Mouse (Mus musculus) liver, embryonic 14.5 days (tissue): ENCODE data around the gene Rps19bp1. TPM values are rescaled to one million over a fixed set of nuclear protein-coding genes. Genes with fewer than 3 reads are reported as not detected.

Experiments used
- ATAC-seq: fragments of 200-750 bp; cut with Nextera tagmentation; 2 replicates; pipeline ENCODE4 v1.8.0; 2017; ENCODE audit warnings: moderate number of reproducible peaks, mild to moderate bottlenecking, moderate library complexity; ENCODE audit not compliant: insufficient read depth
- DNase-seq, 3 experiments: peaks; one replicate each; pipeline ENCODE4 v3.0.0-alpha.2; 2012 to 2013; ENCODE audit warnings: low read depth in 3 of 3, low spot score in 3 of 3
- H3K27ac ChIP-seq: fragments of 300-500 bp; sonication (generic); 2 replicates; pipeline ENCODE4 v1.5.1; 2014; ENCODE audit warnings: moderate library complexity, mild to moderate bottlenecking, control low read depth, inconsistent platforms
- H3K27me3 ChIP-seq: fragments of 300-500 bp; sonication (generic); 2 replicates; pipeline ENCODE4 v1.6.1; 2014; ENCODE audit warnings: mild to moderate bottlenecking, low read length, moderate library complexity; ENCODE audit not compliant: control insufficient read depth, insufficient read depth
- H3K36me3 ChIP-seq: fragments of 300-500 bp; sonication (generic); replicated peaks from 2 replicates; pipeline ENCODE4 v1.6.1; 2014; ENCODE audit warnings: low read depth; ENCODE audit not compliant: control insufficient read depth, insufficient read depth
- H3K4me1 ChIP-seq, 2 experiments: fragments of 200-500 bp in 1 of 2; fragments of 300-500 bp in 1 of 2; sonication (generic) in 1 of 2; replicated peaks; 2 replicates each; pipeline ENCODE4 v1.6.1; 2012 to 2014; ENCODE audit warnings: antibody characterized with exemption in 1 of 2, inconsistent platforms in 1 of 2, low read length in 1 of 2; ENCODE audit not compliant: control insufficient read depth in 2 of 2, insufficient read depth in 2 of 2
- H3K4me2 ChIP-seq: fragments of 300-500 bp; sonication (generic); 2 replicates; pipeline ENCODE4 v1.6.1; 2014; ENCODE audit warnings: low read depth, mild to moderate bottlenecking, control low read depth, moderate library complexity
- H3K4me3 ChIP-seq, 2 experiments: fragments of 200-500 bp in 1 of 2; fragments of 300-500 bp in 1 of 2; sonication (generic) in 1 of 2; 2 replicates each; pipeline ENCODE4 v1.5.1; 2012 to 2014; ENCODE audit warnings: low read depth in 2 of 2, low read length in 2 of 2, mild to moderate bottlenecking in 2 of 2, control low read depth in 1 of 2, inconsistent platforms in 1 of 2, moderate library complexity in 1 of 2; ENCODE audit not compliant: insufficient read depth in 1 of 2
- H3K9ac ChIP-seq: fragments of 300-500 bp; sonication (generic); replicated peaks from 2 replicates; pipeline ENCODE4 v1.6.1; 2014; ENCODE audit warnings: mild to moderate bottlenecking, control low read depth, moderate library complexity
- H3K9me3 ChIP-seq: fragments of 300-500 bp; sonication (generic); 2 replicates; pipeline ENCODE4 v1.6.1; 2016; ENCODE audit warnings: low read length, mixed read lengths; ENCODE audit not compliant: control insufficient read depth
- CTCF ChIP-seq: IDR thresholded peaks from 2 replicates; pipeline ENCODE4 v1.5.1; 2016; ENCODE audit warnings: antibody characterized with exemption, low read depth, control low read depth
- EP300 ChIP-seq: IDR thresholded peaks from 2 replicates; pipeline ENCODE4 v1.6.1; 2016; ENCODE audit warnings: antibody characterized with exemption, low read depth
- WGBS: fragments of 180-500 bp; shearing (Covaris S2); extraction: QIAGEN DNeasy Blood & Tissue Kit; methylation state at CpG from one replicate; pipeline ENCODE4 v1.1.7; 2014; ENCODE audit not compliant: insufficient replicate concordance; 5-methylcytosine and 5-hydroxymethylcytosine counted together
- polyA plus RNA-seq, 2 experiments: library from polyadenylated mRNA; depleted of rRNA in 1 of 2; stranded (reverse) in 1 of 2; unstranded in 1 of 2; fragments of >200 nt; fragmentation: Nextera tagmentation in 1 of 2; extraction: Ambion mirVana in 1 of 2; gene quantifications; 2 replicates each; pipeline versions ENCODE4 v1.2.1 to v1.2.3; 2012 to 2014

The Rps19bp1 gene
- polyA plus RNA-seq, 2 experiments = 25.6 to 30.0 TPM

DNA sequence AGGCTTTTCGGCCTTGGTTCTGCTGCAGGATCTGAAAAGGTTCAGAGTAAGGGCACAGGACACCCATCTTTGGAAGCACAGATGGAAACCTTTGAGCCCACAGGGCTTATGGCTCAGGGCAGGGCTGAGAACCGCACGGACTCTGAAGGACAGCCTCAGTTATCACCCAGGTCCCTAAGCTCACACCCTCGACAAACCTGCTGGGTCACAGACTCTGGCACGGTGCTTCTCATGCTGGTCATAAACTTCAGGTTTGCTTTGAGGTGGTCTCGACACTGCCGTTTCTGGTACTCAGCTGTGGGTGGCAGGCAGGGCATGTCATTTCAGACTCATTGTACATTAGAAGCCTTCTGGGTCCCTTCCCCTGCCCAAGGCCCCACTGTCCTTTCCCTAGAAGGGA lies 3.0 kb downstream of the Rps19bp1 start:
- H3K4me2 ChIP-seq = no peak overlapping the region
- 70% methylated on average over 7 of the region's 7 CpGs for WGBS
- no peak overlapping the region for H3K9ac ChIP-seq
- H3K4me3 ChIP-seq = no peak overlapping the region
- peaks cover 34% of the 10 kb centered on the region for H3K36me3 ChIP-seq
- peaks cover 35 to 43% of the 10 kb centered on the region in 2 experiments for H3K4me1 ChIP-seq
- no peak overlapping the region for H3K27ac ChIP-seq
- ATAC-seq (no peak), DNase-seq (no peak)
- H3K9me3 ChIP-seq = no peaks in the 10 kb centered on the region
- no peak for TF ChIP-seq CTCF
- no peak for TF ChIP-seq EP300
- H3K27me3 ChIP-seq = no peaks in the 10 kb centered on the region

DNA sequence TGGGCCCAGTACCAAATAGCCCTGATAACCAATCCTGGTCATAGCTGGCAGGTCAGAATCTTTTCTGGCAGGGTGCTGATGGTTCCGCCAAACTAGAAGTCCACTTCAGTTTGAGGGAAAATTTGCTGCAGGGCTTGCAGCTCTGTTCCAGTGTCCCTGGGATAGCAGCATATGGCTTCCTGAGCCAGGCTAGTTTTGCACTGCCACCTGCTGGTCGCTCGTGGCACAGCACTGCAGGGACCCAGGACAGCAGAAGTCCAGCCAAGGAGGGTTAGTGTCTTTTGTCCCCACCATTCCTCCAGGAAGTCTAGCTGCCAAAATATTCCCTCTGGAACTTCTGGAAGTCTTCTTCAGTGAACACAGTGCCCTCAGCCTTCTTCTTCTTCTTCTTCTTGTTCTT lies 3.4 kb downstream of the Rps19bp1 start:
- WGBS = 6% methylated on average over 3 of the region's 3 CpGs
- no peaks in the 10 kb centered on the region for H3K9me3 ChIP-seq
- H3K4me1 ChIP-seq = peaks cover 35 to 43% of the 10 kb centered on the region in 2 experiments
- no peak overlapping the region for H3K4me2 ChIP-seq
- H3K27me3 ChIP-seq = no peaks in the 10 kb centered on the region
- TF ChIP-seq CTCF (peak; percentile 99), EP300 (no peak)
- no peak overlapping the region for H3K9ac ChIP-seq
- ATAC-seq = no peak
- DNase-seq = peak; percentile 61 to 69 (median 61)
- H3K36me3 ChIP-seq = peaks cover 36% of the 10 kb centered on the region
- no peak overlapping the region for H3K4me3 ChIP-seq
- H3K27ac ChIP-seq = no peak overlapping the region

DNA sequence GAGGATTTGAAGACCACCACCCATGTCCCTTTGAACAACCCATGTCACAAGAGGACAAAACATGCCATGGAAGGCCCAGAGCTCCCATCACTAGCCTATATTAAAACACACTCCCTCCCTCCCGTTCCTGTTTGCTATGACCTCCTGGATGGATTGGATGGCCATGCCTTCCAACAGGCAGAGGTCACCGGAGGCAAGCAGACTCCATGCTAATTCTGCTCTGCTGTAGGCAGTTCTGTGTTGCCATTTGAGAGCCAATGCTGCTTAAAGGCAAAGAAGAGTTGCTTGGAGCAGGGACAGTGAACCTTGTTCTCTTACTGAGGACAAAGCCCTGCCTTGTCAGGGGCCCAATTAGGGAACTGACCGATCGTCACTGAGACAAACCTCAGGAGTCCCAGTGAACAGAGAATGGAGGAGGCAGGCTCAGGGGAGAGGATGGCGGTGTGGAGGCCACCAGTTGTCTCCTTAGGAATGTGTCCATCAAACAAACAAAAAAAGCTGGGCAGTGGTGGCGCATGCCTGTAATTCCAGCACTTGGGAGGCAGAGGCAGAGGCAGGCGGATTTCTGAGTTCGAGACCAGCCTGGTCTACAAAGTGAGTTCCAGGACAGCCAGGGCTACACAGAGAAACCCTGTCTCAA lies 4.6 kb downstream of the Rps19bp1 start:
- H3K27me3 ChIP-seq = no peaks in the 10 kb centered on the region
- 88% methylated on average over 8 of the region's 8 CpGs for WGBS
- H3K27ac ChIP-seq = peak overlapping the region; percentile 97
- TF ChIP-seq EP300 = no peak
- H3K4me3 ChIP-seq = no peak overlapping the region
- peaks cover 36% of the 10 kb centered on the region for H3K36me3 ChIP-seq
- peaks cover 33 to 42% of the 10 kb centered on the region in 2 experiments for H3K4me1 ChIP-seq
- no peak for ATAC-seq
- H3K9me3 ChIP-seq = no peaks in the 10 kb centered on the region
- DNase-seq = no peak
- peak overlapping the region; percentile 68 for H3K9ac ChIP-seq
- peak overlapping the region; percentile 90 for H3K4me2 ChIP-seq

DNA sequence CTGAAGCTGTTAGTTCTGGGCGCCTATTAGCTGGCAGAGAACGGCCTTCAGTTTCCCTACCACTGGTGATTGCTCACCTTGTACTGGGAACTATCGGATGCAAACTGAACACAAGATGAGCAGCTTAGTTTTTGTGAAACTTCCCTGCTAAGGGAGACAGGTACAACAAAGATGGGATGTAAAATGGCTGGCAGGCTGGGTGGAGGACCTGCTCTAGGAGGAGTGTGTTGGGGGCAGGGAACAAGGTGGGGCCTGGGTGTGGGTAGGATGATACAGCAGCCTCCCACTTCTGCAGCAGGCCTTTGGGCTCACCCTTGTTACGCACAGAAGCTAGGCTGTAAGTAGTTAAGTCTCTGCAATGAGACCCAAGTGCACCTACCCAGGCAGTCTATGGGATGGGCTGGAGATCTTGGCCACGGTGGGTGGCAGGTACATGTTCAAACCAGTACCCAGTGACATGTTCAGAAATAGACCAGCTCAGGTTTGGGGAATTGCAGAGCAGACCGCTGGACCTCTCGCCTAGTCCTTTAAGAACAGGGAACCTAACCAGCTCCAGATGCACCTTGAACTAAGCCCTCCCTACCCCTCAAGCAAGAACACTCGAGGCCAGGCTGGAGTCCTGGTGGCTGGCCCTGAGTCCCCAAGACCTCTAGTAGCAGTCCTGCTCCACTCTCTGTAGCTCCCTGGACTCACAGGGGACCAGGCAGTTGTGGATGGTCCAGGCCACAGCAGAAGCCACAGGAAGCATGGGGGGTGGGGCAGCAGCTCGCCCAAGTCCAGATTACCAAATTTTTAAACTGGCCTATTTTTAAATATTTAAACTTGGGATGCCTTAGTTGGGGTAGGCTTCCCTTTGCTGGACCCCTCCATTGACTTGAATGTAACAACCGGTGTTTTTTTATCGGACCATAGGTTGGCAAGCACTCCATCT lies 5.6 kb downstream of the Rps19bp1 start:
- Histone ChIP-seq H3K36me3 (peaks cover 36% of the 10 kb centered on the region), H3K4me2 (peak overlapping the region; percentile 90), H3K4me3 (peak overlapping the region; percentile 87 to 91), H3K27me3 (no peaks in the 10 kb centered on the region), H3K9ac (peak overlapping the region; percentile 96), H3K27ac (peak overlapping the region; percentile 97), H3K4me1 (peaks cover 40 to 51% of the 10 kb centered on the region in 2 experiments), H3K9me3 (no peaks in the 10 kb centered on the region)
- ATAC-seq (peak; percentile 60), DNase-seq (peak; percentile 68 to 75 (median 75))
- TF ChIP-seq EP300 (0 out of 2 replicates have a peak, but pooled peaks have one; percentile 26), CTCF (no peak)
- WGBS = 39% methylated on average over 11 of the region's 11 CpGs

DNA sequence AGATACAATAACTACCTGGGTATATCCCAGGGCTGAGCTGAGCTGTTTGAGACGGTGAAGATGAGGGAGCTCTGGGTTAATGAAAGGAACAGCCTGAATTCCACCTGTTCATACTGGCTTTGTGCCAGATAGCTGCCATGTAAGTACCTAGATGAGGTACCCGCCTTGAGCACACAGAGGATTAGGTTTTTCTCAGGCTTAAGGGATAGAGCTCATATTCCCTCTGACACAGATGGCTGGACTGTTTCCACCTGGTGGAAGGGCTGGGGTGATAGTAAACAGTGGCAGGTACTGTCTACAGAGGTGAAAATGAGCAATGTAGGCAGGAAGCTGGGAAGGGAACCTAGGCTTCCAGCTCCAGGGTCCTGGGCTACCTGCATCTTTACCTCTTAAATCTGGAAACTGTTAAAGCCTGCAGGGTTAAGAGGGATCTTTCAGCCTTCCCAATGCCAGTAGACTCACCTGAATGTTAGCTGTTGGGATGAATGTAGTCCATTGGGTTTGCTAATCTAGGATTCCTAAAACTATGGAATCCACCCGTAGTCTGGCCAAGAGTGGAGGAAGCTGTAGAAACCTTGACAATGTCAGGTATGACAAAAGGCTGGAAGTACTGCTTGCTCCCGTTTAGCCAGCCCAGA lies 6.4 kb downstream of the Rps19bp1 start:
- Histone ChIP-seq H3K27ac (peak overlapping the region; percentile 97), H3K27me3 (no peaks in the 10 kb centered on the region), H3K4me3 (peak overlapping the region; percentile 87 to 91), H3K9ac (peak overlapping the region; percentile 96), H3K4me1 (peaks cover 38 to 48% of the 10 kb centered on the region in 2 experiments), H3K36me3 (peaks cover 41% of the 10 kb centered on the region), H3K9me3 (no peaks in the 10 kb centered on the region), H3K4me2 (peak overlapping the region; percentile 90)
- TF ChIP-seq EP300 (no peak), CTCF (no peak)
- DNase-seq (peak in 1 of 3 experiments; percentile 28), ATAC-seq (no peak)
- 26% methylated on average over 4 of the region's 4 CpGs for WGBS
